Mouse (Mus musculus) cerebellum, postnatal 36 days (tissue): ENCODE data around the gene Cnih1.
"Not testable (repeated sequence)": the region's sequence is repeated elsewhere in the genome, so short reads cannot be mapped to it uniquely, and the experiment has no call there.

Source experiments
- DNase-seq, 2 experiments: peaks; one replicate each; pipeline ENCODE4 v3.0.0; 2021 to 2022; ENCODE audit warnings: mixed read lengths in 2 of 2

Cnih1 gene

DNA sequence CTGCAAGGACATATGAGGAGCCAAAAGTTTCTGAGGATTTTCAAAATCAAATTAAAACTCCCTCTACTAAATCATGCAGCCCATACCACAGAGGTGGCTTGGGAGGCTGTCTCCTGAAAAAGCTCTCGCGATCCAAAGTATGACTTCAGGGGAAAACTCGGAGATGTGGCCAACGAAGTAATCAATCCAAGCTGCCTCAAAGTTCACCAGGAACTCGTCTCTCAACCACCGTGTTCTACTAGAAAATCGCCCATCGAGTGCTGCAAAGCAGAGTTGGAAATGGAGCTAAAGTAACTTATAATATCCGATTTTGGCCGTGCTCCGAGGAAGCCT lies 791 bp downstream of the Cnih1 start:
- no peak for DNase-seq

- DNase-seq, result no peak
These were observed 3.0 kb downstream of the Cnih1 start for GRCm38 (mm10) chr14:46785247-46785646.

DNA sequence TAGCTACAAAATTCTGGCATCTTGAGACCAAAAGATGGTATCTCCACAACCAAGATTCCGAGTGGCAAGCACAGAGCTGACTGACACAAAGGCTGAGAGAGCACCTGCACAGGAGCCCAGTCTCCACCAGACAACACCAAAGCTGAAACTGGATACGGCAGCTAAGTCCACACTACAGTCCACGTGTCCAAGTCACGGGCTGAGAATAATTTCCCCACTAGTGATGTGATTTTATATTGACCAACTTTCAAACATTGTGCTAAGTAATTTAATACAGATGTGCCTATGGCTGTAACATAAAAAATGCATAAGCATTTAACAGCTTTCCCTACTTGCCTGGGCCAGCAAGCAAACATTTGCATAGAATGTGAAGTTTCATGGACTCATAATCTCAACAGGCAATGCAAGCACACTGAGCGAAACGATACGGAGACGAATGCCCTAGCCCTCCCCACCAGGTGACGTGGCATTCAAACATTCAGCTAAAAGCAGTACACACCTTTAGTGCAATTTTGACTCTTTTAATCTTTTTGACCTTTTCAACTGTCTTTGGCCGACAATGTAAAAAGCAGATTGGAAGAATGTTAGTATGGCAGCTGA lies 4.8 kb downstream of the Cnih1 start:
- DNase-seq, result no peak

GRCm38 (mm10) chr14:46782187-46782828 lies 5.9 kb downstream of the Cnih1 start:
- no peak for DNase-seq

DNA sequence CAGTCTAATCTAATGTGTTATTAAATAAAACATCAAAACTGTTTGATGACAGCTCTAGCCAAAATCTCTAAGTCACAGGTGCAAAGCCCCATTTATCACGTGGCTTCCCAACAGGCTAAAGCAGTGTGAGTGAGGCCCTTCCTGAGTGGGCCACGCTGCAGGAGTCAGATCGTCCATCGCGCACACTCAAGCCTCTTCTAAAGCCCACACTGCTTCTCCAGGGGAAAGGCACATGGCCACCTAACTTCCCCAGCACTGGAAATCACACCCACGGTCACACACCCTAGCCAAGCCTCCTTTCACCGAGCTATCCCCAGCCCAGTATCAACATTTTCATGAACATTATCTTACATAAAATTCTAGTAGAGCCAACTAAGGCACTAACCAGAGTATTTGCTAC lies 7.1 kb downstream of the Cnih1 start:
- no peak for DNase-seq

- DNase-seq, result no peak
These were observed 9.0 kb downstream of the Cnih1 start for GRCm38 (mm10) chr14:46779217-46779616.

- no peak for DNase-seq
These were observed 9.5 kb downstream of the Cnih1 start for GRCm38 (mm10) chr14:46778756-46779155.

- DNase-seq, result no peak
These were observed 18.2 kb downstream of the Cnih1 start for GRCm38 (mm10) chr14:46770036-46770435.

- peak; percentile 22 to 25 for DNase-seq
These were observed 21.1 kb downstream of the Cnih1 start for GRCm38 (mm10) chr14:46767116-46767515.

DNA sequence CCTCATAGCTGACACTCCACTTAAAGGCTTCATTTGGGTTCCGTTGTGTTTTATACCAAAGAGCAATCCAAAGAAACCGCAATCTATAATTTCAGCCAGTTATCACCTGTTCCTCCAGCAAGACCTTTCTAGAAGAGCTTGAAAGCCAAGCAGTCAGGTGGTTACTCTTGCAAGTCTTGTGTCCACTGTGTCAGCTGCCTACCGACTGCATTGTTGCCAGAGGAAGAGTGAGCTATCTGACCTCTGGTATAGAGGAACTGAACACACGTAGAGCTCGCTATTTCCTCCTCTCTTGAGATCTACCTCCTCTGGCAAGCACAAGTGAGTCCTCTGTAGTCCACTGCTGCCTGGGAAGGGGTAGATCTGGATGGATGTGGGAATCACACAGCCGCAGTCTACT lies 27.0 kb downstream of the Cnih1 start:
- DNase-seq, result no peak

DNA sequence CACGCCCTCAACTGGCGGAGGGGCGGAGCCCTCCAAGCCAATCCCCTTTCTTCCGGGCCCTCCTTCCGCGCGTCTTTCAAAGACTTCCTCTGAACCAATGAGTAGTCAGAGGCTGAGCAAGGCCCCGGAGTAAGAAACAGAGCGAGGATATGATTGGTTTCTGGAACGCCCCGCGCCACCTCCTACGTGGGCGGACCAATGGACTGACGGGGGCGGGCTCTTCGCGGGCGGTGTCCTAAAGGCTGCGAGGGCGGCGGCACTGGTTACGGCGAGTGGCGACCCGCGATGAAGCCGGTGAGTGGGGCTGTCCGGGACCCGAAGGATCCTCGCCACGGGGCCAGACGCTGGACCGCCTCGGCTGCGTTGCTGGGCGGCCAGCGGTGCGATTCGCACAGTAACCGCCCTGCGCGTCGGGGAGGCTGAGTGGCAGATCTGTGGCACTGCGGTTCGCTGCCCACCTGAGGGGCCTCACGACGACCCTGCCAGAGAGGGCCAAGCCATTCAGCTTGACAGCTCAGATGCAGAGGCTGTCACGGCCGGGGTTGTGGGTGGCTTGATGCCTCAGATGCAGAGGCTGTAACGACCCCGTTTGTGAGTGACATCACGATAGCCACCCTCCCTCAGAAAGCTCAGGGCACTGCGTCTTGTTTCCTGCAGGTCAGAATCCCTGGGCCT lies 27.7 kb downstream of the Cnih1 start, which contains the start of gene Cdkn3:
Cdkn3 (plus strand) TSS at position 187 of the 675 bp plus-strand sequence.
- DNase-seq, result peak; percentile 71 to 75

DNA sequence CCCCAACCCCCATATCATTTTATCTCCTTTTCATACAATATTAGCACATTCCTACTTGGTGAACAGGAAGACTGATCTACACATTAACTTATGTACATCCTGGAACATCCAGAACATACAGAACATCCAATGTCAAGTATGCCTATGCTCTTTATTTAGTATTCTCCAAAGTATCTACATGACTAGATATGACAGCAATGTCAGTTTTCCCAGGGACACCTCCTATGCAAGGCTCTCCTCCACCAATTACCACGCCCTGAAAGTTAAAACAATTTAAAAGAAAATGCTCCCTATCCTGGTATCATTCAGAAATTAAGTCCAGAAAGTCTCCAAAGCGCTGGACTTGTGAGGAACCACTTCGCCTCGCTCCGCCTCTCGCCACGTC lies 28.2 kb downstream of the Cnih1 start:
- DNase-seq, result no peak

GRCm38 (mm10) chr14:46757736-46758135 lies 30.5 kb downstream of the Cnih1 start:
- DNase-seq, result no peak

- no peak for DNase-seq
These were observed 32.4 kb downstream of the Cnih1 start for GRCm38 (mm10) chr14:46755851-46756250.

- not testable (repeated sequence) for DNase-seq
These were observed 33.8 kb downstream of the Cnih1 start for GRCm38 (mm10) chr14:46754371-46754770.

DNA sequence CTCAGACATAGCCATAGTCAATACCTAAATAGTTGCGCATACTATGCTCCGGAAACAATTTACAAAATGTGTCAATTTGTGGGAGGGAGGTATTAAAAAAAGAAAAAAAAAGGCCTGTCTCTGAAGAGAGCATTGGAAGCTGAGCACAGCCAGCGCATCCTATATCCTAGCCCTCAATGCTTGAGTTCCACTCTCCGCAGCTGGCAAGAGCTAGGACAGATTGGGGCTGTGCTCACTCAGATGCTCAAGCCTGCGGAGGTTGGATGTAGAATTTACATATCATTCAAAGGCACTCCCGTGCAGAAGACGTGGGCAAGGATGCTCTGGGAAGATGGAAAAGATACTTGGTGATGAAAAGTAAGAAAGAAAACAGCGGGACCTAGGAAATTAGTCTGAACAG lies 42.8 kb downstream of the Cnih1 start:
- no peak for DNase-seq

- no peak for DNase-seq
These were observed 45.5 kb downstream of the Cnih1 start for GRCm38 (mm10) chr14:46742674-46743073.

DNA sequence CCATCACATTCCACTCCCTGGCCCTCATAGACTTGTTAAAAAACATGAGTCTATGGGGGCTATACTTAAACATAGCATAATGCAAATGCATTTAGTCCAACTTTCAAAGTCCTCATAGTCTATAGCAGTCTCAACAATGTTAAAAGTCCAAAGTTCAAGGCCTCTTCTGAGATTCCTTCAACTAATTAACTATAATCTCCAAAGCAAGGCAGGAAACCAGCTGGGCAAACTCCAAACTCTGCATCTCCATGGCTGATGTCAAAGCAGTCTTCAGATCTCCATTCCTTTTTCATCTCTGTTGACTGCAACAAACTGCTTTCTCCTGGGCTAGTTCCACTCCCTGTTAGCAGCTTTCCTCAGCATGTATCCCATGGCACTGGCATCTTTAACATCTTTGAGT lies 50.9 kb downstream of the Cnih1 start:
- DNase-seq, result not testable (repeated sequence)

DNA sequence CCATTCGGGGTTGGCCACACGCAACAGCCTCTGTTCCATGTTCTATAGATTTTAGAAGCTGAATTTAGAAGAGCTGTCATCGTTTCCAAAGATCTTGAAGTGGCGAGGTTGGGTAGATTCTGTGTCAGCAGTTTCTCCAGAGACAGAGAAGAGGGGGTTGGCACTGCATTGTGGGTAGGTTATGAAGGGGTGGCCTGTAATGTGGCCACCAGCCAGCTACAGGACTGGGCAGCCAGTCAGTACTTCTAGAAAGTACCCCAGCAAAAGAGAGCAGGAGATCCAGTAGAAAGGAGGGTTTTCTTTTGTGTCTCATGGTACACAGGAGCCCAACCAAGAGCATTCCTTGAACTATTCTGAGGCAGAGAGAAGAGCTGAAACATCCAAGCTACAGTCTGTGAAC lies 51.8 kb downstream of the Cnih1 start:
- no peak for DNase-seq

DNA sequence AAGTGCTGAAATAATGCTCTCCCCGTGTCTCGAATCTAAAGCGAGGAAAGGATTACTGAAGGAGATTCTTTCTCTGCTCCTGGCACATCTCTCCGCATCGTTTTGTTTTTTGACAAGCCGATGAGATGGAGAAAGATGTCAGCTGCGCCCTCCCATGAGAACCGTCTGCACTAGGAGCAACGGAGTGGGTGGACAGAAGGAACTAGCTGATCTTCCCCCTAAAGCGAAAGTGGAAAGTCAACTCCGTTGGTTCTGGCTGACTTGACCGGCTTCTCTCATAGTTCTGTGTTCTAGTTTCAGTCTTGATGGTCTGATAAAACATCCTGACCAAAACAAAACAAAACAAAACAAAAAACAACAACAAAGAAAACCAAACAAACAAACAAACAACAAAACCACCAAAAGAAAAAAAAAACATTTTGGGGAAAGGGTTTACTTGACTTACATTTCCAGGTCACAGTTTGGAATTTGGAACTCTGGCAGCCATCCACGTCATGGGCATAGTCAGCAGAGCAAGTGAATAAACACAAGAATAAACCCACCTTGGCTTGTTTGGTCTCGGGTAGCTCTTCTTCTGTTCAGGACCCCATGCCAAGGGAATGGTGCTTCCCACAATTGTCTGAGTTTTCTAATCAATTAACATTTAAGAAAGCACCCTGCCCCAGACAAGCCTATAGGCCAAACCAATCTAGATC lies 53.3 kb downstream of the Cnih1 start:
- DNase-seq, result no peak

DNA sequence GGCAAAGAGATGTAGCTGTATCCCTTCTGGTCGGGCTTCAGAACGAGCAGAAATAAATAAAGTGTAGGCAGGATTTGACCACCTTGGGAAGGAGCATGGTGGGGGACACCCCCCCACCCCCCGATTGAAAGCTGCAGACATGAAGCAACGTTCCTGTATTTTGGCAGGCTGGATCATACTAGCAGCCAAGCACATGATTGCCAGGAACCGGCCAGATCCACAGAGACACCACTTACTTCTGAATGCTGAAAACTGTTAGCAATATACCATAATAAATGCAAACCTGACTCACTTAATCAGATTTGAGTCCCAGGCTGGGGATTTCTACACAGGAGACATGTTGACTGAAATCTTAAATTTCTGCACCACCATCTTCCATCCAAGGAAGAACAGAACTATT lies 53.9 kb downstream of the Cnih1 start:
- DNase-seq, result no peak

DNA sequence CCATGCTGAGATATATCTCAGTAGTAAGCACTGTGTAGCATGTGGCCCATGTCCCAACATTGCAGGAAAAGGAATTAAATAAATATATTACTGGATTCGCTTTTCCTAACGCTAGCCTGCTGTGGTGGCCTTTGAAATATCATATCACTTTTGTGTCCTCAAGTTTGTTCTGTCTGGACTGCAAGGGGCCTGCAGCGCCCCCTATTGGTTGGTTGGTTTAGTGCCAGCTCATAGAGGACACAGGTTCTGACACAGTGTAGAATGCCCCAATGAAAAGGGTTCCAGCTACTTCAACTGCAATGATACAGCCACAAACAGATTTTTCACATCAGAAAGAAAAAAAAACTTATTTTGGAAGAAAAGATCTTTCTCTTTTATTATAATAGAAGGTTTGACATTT lies 62.5 kb downstream of the Cnih1 start:
- DNase-seq, result peak in 1 of 2 experiments; percentile 17
